Mouse (Mus musculus): ENCODE data around the gene Tigd3.
A peak's percentile ranks its signal among the peaks of the same experiment; 100 is the strongest.

The Tigd3 gene

GRCm38 (mm10) chr19:5894002-5894678 is at the start of gene Tigd3:
TSS of gene Tigd3 (minus strand) at chr19:5894149.
- peak; percentile 87 for DNase-seq (ENCODE audit: low spot score)

GRCm38 (mm10) chr19:5943404-5943803 is 49.5 kb upstream of the Tigd3 start:
- DNase-seq (ENCODE audit: low spot score): no peak

- DNase-seq (ENCODE audit: low spot score): no peak
Observed at GRCm38 (mm10) chr19:5942581-5942980, 48.6 kb upstream of the Tigd3 start.

- DNase-seq (ENCODE audit: low spot score): no peak
Observed at GRCm38 (mm10) chr19:5940656-5941055, 46.7 kb upstream of the Tigd3 start.

- DNase-seq (ENCODE audit: low spot score): no peak
Observed at GRCm38 (mm10) chr19:5940173-5940572, 46.2 kb upstream of the Tigd3 start.

GRCm38 (mm10) chr19:5939715-5940114 is 45.8 kb upstream of the Tigd3 start:
- DNase-seq (ENCODE audit: low spot score): no peak

GRCm38 (mm10) chr19:5938516-5938915 is 44.6 kb upstream of the Tigd3 start:
- no peak for DNase-seq (ENCODE audit: low spot score)

GRCm38 (mm10) chr19:5937836-5938406 is 44.0 kb upstream of the Tigd3 start:
- no peak for DNase-seq (ENCODE audit: low spot score)

- DNase-seq (ENCODE audit: low spot score): no peak
Observed at GRCm38 (mm10) chr19:5937095-5937835, 43.3 kb upstream of the Tigd3 start.

- DNase-seq (ENCODE audit: low spot score): no peak
Observed at GRCm38 (mm10) chr19:5935691-5936090, 41.7 kb upstream of the Tigd3 start.

GRCm38 (mm10) chr19:5935266-5935665 is 41.3 kb upstream of the Tigd3 start:
- DNase-seq (ENCODE audit: low spot score): no peak

- no peak for DNase-seq (ENCODE audit: low spot score)
Observed at GRCm38 (mm10) chr19:5929634-5930596, 36.0 kb upstream of the Tigd3 start.

- no peak for DNase-seq (ENCODE audit: low spot score)
Observed at GRCm38 (mm10) chr19:5928546-5928945, 34.6 kb upstream of the Tigd3 start.

- DNase-seq (ENCODE audit: low spot score): no peak
Observed at GRCm38 (mm10) chr19:5928104-5928503, 34.2 kb upstream of the Tigd3 start.

- DNase-seq (ENCODE audit: low spot score): no peak
Observed at GRCm38 (mm10) chr19:5927532-5927931, 33.6 kb upstream of the Tigd3 start.

- DNase-seq (ENCODE audit: low spot score): no peak
Observed at GRCm38 (mm10) chr19:5927026-5927425, 33.1 kb upstream of the Tigd3 start.

- no peak for DNase-seq (ENCODE audit: low spot score)
Observed at GRCm38 (mm10) chr19:5925311-5925855, 31.4 kb upstream of the Tigd3 start.

- DNase-seq (ENCODE audit: low spot score): peak; percentile 88
Observed at GRCm38 (mm10) chr19:5924713-5925093, 30.8 kb upstream of the Tigd3 start, which contains the start of gene Cdc42ep2. TSS of gene Cdc42ep2 (minus strand) at chr19:5924816.

- DNase-seq (ENCODE audit: low spot score): peak; percentile 76
Observed at GRCm38 (mm10) chr19:5923990-5924712, 30.2 kb upstream of the Tigd3 start.

GRCm38 (mm10) chr19:5922963-5923362 is 29.0 kb upstream of the Tigd3 start:
- DNase-seq (ENCODE audit: low spot score): no peak
